In the genomic region with DNA sequence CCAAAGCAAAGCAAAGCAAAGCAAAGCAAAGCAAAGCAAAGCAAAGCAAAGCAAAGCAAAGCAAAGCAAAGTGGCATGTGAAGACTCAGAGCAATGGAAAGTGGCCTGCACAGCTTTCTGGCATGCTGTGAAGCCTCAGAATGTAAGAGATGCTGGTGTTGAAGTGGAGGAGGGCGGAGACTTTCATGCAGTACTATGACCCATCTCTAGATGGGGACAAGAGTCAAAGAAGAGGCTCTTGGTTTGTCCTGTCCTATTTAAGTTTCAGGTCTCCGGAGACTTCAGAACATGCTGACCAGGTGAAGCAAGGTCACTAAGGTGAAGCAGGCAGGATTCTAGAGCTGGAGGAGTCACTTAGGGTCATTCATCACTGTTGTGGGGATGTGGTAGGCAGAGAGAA, we compare ENCODE assay signal across 25 mouse cellular contexts. TPM values are rescaled to one million over a fixed set of nuclear protein-coding genes. Genes with fewer than 3 reads are reported as not detected.
DNase-seq lines count a peak whose midpoint lies in the region; ATAC-seq and TF ChIP-seq lines count a peak whose summit lies in the region.
"Had no signal": no experiment of that assay in that cellular context is flagged by ENCODE, and none has a peak within 500 bp of the region (broad histone marks: within the 10 kb centered on the region; RNA-seq: fewer than 3 reads in every experiment).

No protein-coding gene starts in this region.

- no peaks in the 10 kb centered on the region for H3K27me3 ChIP-seq in lung, postnatal 0 days (replicated peaks; ENCODE audit: insufficient read depth, low read length)
- H3K27me3 ChIP-seq in CH12.LX (replicated peaks) = peaks cover 1% of the 10 kb centered on the region
- H3K27me3 ChIP-seq: forebrain, embryonic 13.5 days; heart, embryonic 15.5 days; liver, embryonic 15.5 days had no signal

- H3K27ac ChIP-seq in lung, postnatal 0 days (ENCODE audit: low read length) = no peak overlapping the region
- H3K27ac ChIP-seq in CH12.LX (ENCODE audit: insufficient read depth, low read depth) = no peak overlapping the region
- H3K27ac ChIP-seq: forebrain, embryonic 13.5 days; heart, embryonic 15.5 days; liver, embryonic 15.5 days; midbrain, embryonic 10.5 days had no signal

- ATAC-seq in lung, postnatal 0 days = no peak
- ATAC-seq: forebrain, embryonic 13.5 days; hindbrain, embryonic 16.5 days had no signal

- TF ChIP-seq CTCF in lung, postnatal 0 days (IDR thresholded peaks at IDR 0.05) = 0 out of 2 replicates have a peak, but pooled peaks have one; percentile 5
- TF ChIP-seq CTCF in CH12.LX (conservative IDR thresholded peaks at IDR 0.05 in 1 of 2, IDR thresholded peaks at IDR 0.05 in 1 of 2; ENCODE audit: low read depth in 2 of 2, low read length in 2 of 2) = peak in 1 of 2 experiments; percentile 81; a peak in 2 of 4 replicates

- H3K4me2 ChIP-seq in lung, postnatal 0 days (replicated peaks; ENCODE audit: low read depth, low read length) = no peak overlapping the region
- H3K4me2 ChIP-seq in CH12.LX (ENCODE audit: insufficient read depth, low read depth, poor library complexity, severe bottlenecking) = peak overlapping the region; percentile 52
- H3K4me2 ChIP-seq: forebrain, embryonic 13.5 days; heart, embryonic 15.5 days; liver, embryonic 15.5 days had no signal

- peak; percentile 9 for DNase-seq in lung, postnatal 0 days (ENCODE audit: low spot score)
- DNase-seq in lung, adult 18-20 months = no peak
- DNase-seq in CH12.LX (ENCODE audit: extremely low read depth) = peak; percentile 61
- peak; percentile 8 for DNase-seq in brain, adult 2 months (ENCODE audit: low read depth, low spot score)
- DNase-seq in cerebellum, postnatal 14 days = no peak
- DNase-seq in urinary bladder, adult 2 months (ENCODE audit: low spot score) = no peak
- DNase-seq in urinary bladder, adult 18-20 months (ENCODE audit: low spot score in 2 of 2) = no peak
- DNase-seq: cerebellum, adult 18-20 months; kidney, adult 2 months had no signal

- H3K36me3 ChIP-seq in lung, postnatal 0 days (ENCODE audit: insufficient read depth, low read length) = no peaks in the 10 kb centered on the region
- no peaks in the 10 kb centered on the region for H3K36me3 ChIP-seq in CH12.LX (replicated peaks in 1 of 2; ENCODE audit: control insufficient read depth in 1 of 2, insufficient read depth in 1 of 2, low read length in 1 of 2)
- H3K36me3 ChIP-seq: heart, embryonic 15.5 days; liver, embryonic 15.5 days; midbrain, embryonic 10.5 days had no signal

- TF ChIP-seq EP300 in lung, postnatal 0 days (IDR thresholded peaks at IDR 0.05) = no peak
- TF ChIP-seq EP300 in CH12.LX (IDR thresholded peaks at IDR 0.05; ENCODE audit: low read length) = no peak

- WGBS in lung, postnatal 0 days = 71% methylated on average over 2 of the region's 2 CpGs

- no peak for TF ChIP-seq POLR2A in CH12.LX (IDR thresholded peaks at IDR 0.05; ENCODE audit: low read depth, low read length)

- no peak overlapping the region for H3K4me3 ChIP-seq in lung, postnatal 0 days (ENCODE audit: low read depth, low read length)
- no peak overlapping the region for H3K4me3 ChIP-seq in CH12.LX (replicated peaks in 1 of 3; ENCODE audit: low read depth in 2 of 3, low read length in 2 of 3, poor library complexity in 1 of 3)
- H3K4me3 ChIP-seq: forebrain, embryonic 13.5 days; heart, embryonic 15.5 days; liver, embryonic 15.5 days; midbrain, embryonic 10.5 days had no signal

- in situ Hi-C loops in CH12.LX (cut with MboI; ENCODE audit: low pct_ligation_motif_present, low pct_unique_long_range_greater_than_20kb, low sequenced_read_pairs) = loop anchor here (25.0 kb wide), 1 partner anchor 865 kb away; no protein-coding TSS in a partner anchor

- TF ChIP-seq RAD21 in CH12.LX (IDR thresholded peaks at IDR 0.05; ENCODE audit: low read depth, low read length) = peak; percentile 85

- H3K9me3 ChIP-seq in lung, postnatal 0 days (ENCODE audit: low read length) = no peaks in the 10 kb centered on the region
- H3K9me3 ChIP-seq in CH12.LX (replicated peaks; ENCODE audit: low read length) = peaks cover 5% of the 10 kb centered on the region
- H3K9me3 ChIP-seq: forebrain, embryonic 13.5 days; heart, embryonic 15.5 days; liver, embryonic 15.5 days; midbrain, embryonic 10.5 days had no signal

- H3K79me2 ChIP-seq in CH12.LX (replicated peaks; ENCODE audit: control insufficient read depth, extremely low read depth, insufficient read depth, poor library complexity, severe bottlenecking) = no peaks in the 10 kb centered on the region

- H3K9ac ChIP-seq in lung, postnatal 0 days (replicated peaks; ENCODE audit: low read depth) = no peak overlapping the region
- no peak overlapping the region for H3K9ac ChIP-seq in CH12.LX (ENCODE audit: insufficient read depth, low read depth)
- H3K9ac ChIP-seq: forebrain, embryonic 13.5 days; heart, embryonic 15.5 days; liver, embryonic 15.5 days had no signal

- dilution Hi-C loops in CH12.LX (cut with MboI; ENCODE audit: extremely low pct_ligation_motif_present, extremely low pct_unique_long_range_greater_than_20kb, low sequenced_read_pairs) = no loop called here

- no peaks in the 10 kb centered on the region for H3K4me1 ChIP-seq in lung, postnatal 0 days (ENCODE audit: insufficient read depth, low read depth, low read length)
- peaks cover 6% of the 10 kb centered on the region in 2 experiments for H3K4me1 ChIP-seq in CH12.LX (ENCODE audit: control insufficient read depth in 1 of 2, insufficient read depth in 2 of 2)
- H3K4me1 ChIP-seq: forebrain, embryonic 13.5 days; heart, embryonic 15.5 days; liver, embryonic 15.5 days; midbrain, embryonic 10.5 days had no signal

TF ChIP-seq in CH12.LX, 34 proteins besides CTCF, POLR2A, EP300 and RAD21:
- TF ChIP-seq MEF2A (IDR thresholded peaks at IDR 0.05; ENCODE audit: borderline replicate concordance, low read depth, low read length) = 0 out of 2 replicates have a peak, but pooled peaks have one; percentile 26
- no peak for TF ChIP-seq KAT2A (IDR thresholded peaks at IDR 0.05; ENCODE audit: insufficient replicate concordance, low read length)
- TF ChIP-seq CHD1 (IDR thresholded peaks at IDR 0.05; ENCODE audit: low read depth, low read length) = no peak
- TF ChIP-seq JUND (conservative IDR thresholded peaks at IDR 0.05; ENCODE audit: low read depth, low read length) = no peak
- no peak for TF ChIP-seq GABPA (IDR thresholded peaks at IDR 0.05; ENCODE audit: insufficient replicate concordance, low read depth, low read length)
- TF ChIP-seq MXI1 (IDR thresholded peaks at IDR 0.05; ENCODE audit: low read depth, low read length) = no peak
- TF ChIP-seq ZC3H11A (IDR thresholded peaks at IDR 0.05; ENCODE audit: low read depth, low read length) = peak; percentile 59
- no peak for TF ChIP-seq ZKSCAN1 (IDR thresholded peaks at IDR 0.05; ENCODE audit: borderline replicate concordance, low read depth, low read length)
- TF ChIP-seq USF2 (conservative IDR thresholded peaks at IDR 0.05; ENCODE audit: low read depth, low read length) = no peak
- TF ChIP-seq SMC3 (IDR thresholded peaks at IDR 0.05; ENCODE audit: low read depth, low read length) = peak; percentile 70
- no peak for TF ChIP-seq HCFC1 (IDR thresholded peaks at IDR 0.05; ENCODE audit: low read depth, low read length)
- TF ChIP-seq UBTF (IDR thresholded peaks at IDR 0.05; ENCODE audit: low read depth, low read length) = no peak
- peak; percentile 50 for TF ChIP-seq IRF4 (IDR thresholded peaks at IDR 0.05; ENCODE audit: low read depth, low read length)
- no peak for TF ChIP-seq NRF1 (IDR thresholded peaks at IDR 0.05; ENCODE audit: low read depth, low read length)
- TF ChIP-seq ZNF384 (IDR thresholded peaks at IDR 0.05; ENCODE audit: low read depth, low read length) = no peak
- TF ChIP-seq MAFK (IDR thresholded peaks at IDR 0.05; ENCODE audit: insufficient replicate concordance, low read length) = no peak
- TF ChIP-seq ETS1 (conservative IDR thresholded peaks at IDR 0.05; ENCODE audit: low read depth, low read length) = no peak
- TF ChIP-seq BHLHE40 (IDR thresholded peaks at IDR 0.05; ENCODE audit: low read depth, low read length) = no peak
- TF ChIP-seq USF1 (IDR thresholded peaks at IDR 0.05; ENCODE audit: low read depth, low read length) = no peak
- TF ChIP-seq TBP (conservative IDR thresholded peaks at IDR 0.05; ENCODE audit: low read depth, low read length) = no peak
- TF ChIP-seq MYC (IDR thresholded peaks at IDR 0.05; ENCODE audit: low read depth, low read length) = no peak
- no peak for TF ChIP-seq POLR2AphosphoS2 (IDR thresholded peaks at IDR 0.05; ENCODE audit: low read depth, low read length)
- TF ChIP-seq JUN (IDR thresholded peaks at IDR 0.05; ENCODE audit: insufficient read depth, low read depth, low read length) = no peak
- TF ChIP-seq E2F4 (IDR thresholded peaks at IDR 0.05; ENCODE audit: insufficient replicate concordance, low read depth, low read length) = no peak
- no peak for TF ChIP-seq MAZ (IDR thresholded peaks at IDR 0.05; ENCODE audit: low read depth, low read length)
- TF ChIP-seq PAX5 (IDR thresholded peaks at IDR 0.05; ENCODE audit: low read length) = no peak
- no peak for TF ChIP-seq NELFE (IDR thresholded peaks at IDR 0.05; ENCODE audit: low read depth, low read length)
- no peak for TF ChIP-seq MAX (IDR thresholded peaks at IDR 0.05; ENCODE audit: low read length)
- TF ChIP-seq CHD2 (IDR thresholded peaks at IDR 0.05; ENCODE audit: low read length) = no peak

RNA-seq across cellular contexts. Expression of gene Tex48, which starts 0.4 kb away (rescaled TPM):
- polyA plus RNA-seq in lung, postnatal 0 days (2015; fragmentation: Nextera tagmentation; extraction: Ambion mirVana) = not detected in 2 replicates
- total RNA-seq in CH12.LX (2012; rRNA removed) (not detected in 2 replicates), CH12.LX (2014; rRNA removed) (not detected in 2 replicates)
- not detected in 2 replicates for polyA plus RNA-seq in CH12.LX (2012; ENCODE audit: insufficient read length, low read depth)
- not detected in 2 replicates for polyA plus RNA-seq in urinary bladder, adult 2 months (2012; rRNA removed)
- total RNA-seq: adrenal gland, postnatal 36 days; gastrocnemius, adult 8-10 months; heart, adult 8-10 months; hematopoietic stem cell, adult 5-6 weeks; layer of hippocampus, adult 8-10 months; left cerebral cortex, postnatal 25 days; midbrain, postnatal 0 days had no signal
- polyA plus RNA-seq: embryonic facial prominence, embryonic 11.5 days; forebrain, embryonic 13.5 days; frontal cortex, adult 2 months; heart, embryonic 15.5 days; hindbrain, embryonic 16.5 days; kidney, adult 2 months; limb, embryonic 14.5 days; liver, embryonic 15.5 days; midbrain, embryonic 10.5 days; midbrain, postnatal 0 days; stomach, embryonic 16.5 days had no signal

RNA-seq across cellular contexts. Expression of gene Gm11213, which starts 16.8 kb away (rescaled TPM):
- polyA plus RNA-seq in lung, postnatal 0 days (2015; fragmentation: Nextera tagmentation; extraction: Ambion mirVana) = not detected in 2 replicates
- total RNA-seq in CH12.LX (2012; rRNA removed) = not detected in 2 replicates
- total RNA-seq in CH12.LX (2014; rRNA removed) = not detected in 2 replicates
- polyA plus RNA-seq in CH12.LX (2012; ENCODE audit: insufficient read length, low read depth) = not detected in 2 replicates
- polyA plus RNA-seq in urinary bladder, adult 2 months (2012; rRNA removed) = not detected in 2 replicates
- total RNA-seq: adrenal gland, postnatal 36 days; gastrocnemius, adult 8-10 months; heart, adult 8-10 months; hematopoietic stem cell, adult 5-6 weeks; layer of hippocampus, adult 8-10 months; left cerebral cortex, postnatal 25 days; midbrain, postnatal 0 days had no signal
- polyA plus RNA-seq: embryonic facial prominence, embryonic 11.5 days; forebrain, embryonic 13.5 days; frontal cortex, adult 2 months; heart, embryonic 15.5 days; hindbrain, embryonic 16.5 days; kidney, adult 2 months; limb, embryonic 14.5 days; liver, embryonic 15.5 days; midbrain, embryonic 10.5 days; midbrain, postnatal 0 days; stomach, embryonic 16.5 days had no signal

RNA-seq across cellular contexts. Expression of gene Gm11214, which starts 41.3 kb away (rescaled TPM):
- polyA plus RNA-seq in lung, postnatal 0 days (2015; fragmentation: Nextera tagmentation; extraction: Ambion mirVana) = not detected in 2 replicates
- not detected in 2 replicates for total RNA-seq in CH12.LX (2012; rRNA removed)
- total RNA-seq in CH12.LX (2014; rRNA removed) = not detected in 2 replicates
- 0.67 and 0.72 TPM in 2 replicates for polyA plus RNA-seq in CH12.LX (2012; ENCODE audit: insufficient read length, low read depth)
- not detected in 2 replicates for polyA plus RNA-seq in urinary bladder, adult 2 months (2012; rRNA removed)
- total RNA-seq: adrenal gland, postnatal 36 days; gastrocnemius, adult 8-10 months; heart, adult 8-10 months; hematopoietic stem cell, adult 5-6 weeks; layer of hippocampus, adult 8-10 months; left cerebral cortex, postnatal 25 days; midbrain, postnatal 0 days had no signal
- polyA plus RNA-seq: embryonic facial prominence, embryonic 11.5 days; forebrain, embryonic 13.5 days; frontal cortex, adult 2 months; heart, embryonic 15.5 days; hindbrain, embryonic 16.5 days; kidney, adult 2 months; limb, embryonic 14.5 days; liver, embryonic 15.5 days; midbrain, embryonic 10.5 days; midbrain, postnatal 0 days; stomach, embryonic 16.5 days had no signal

Comparison
In these comparisons a context has a peak if more than half of its experiments do, and no peak if none do; other contexts are left out.
1. DNase-seq: peak in lung, postnatal 0 days (single experiment), CH12.LX (single experiment) and brain, adult 2 months (single experiment); none in lung, adult 18-20 months (0 of 2), cerebellum, postnatal 14 days (0 of 2), urinary bladder, adult 2 months (single experiment) and urinary bladder, adult 18-20 months (0 of 2).